Mouse (Mus musculus): Measurements from ENCODE around the gene Dennd4b. TPM values are rescaled to one million over a fixed set of nuclear protein-coding genes. Genes with fewer than 3 reads are reported as not detected.
"Not testable (repeated sequence)": the region's sequence is repeated elsewhere in the genome, so short reads cannot be mapped to it uniquely, and the experiment has no call there.

Gene Dennd4b
- total RNA-seq, 1 experiment from 2014 or later: 14.9 TPM

- no peak for ATAC-seq (replicated peaks; ENCODE audit: low read depth, poor library complexity, severe bottlenecking)
Observed at GRCm38 (mm10) chr3:90275286-90275685, 10.3 kb downstream of the Dennd4b start.

- no peak for ATAC-seq (replicated peaks; ENCODE audit: low read depth, poor library complexity, severe bottlenecking)
Observed at GRCm38 (mm10) chr3:90276858-90277257, 11.9 kb downstream of the Dennd4b start.

- no peak for ATAC-seq (replicated peaks; ENCODE audit: low read depth, poor library complexity, severe bottlenecking)
Observed at GRCm38 (mm10) chr3:90277793-90278192, 12.8 kb downstream of the Dennd4b start.

- no peak for ATAC-seq (replicated peaks; ENCODE audit: low read depth, poor library complexity, severe bottlenecking)
Observed at GRCm38 (mm10) chr3:90278211-90278610, 13.2 kb downstream of the Dennd4b start.

GRCm38 (mm10) chr3:90279216-90279615 is 14.2 kb downstream of the Dennd4b start:
- no peak for ATAC-seq (replicated peaks; ENCODE audit: low read depth, poor library complexity, severe bottlenecking)

- ATAC-seq (replicated peaks; ENCODE audit: low read depth, poor library complexity, severe bottlenecking): no peak
Observed at GRCm38 (mm10) chr3:90279743-90280142, 14.8 kb downstream of the Dennd4b start.

GRCm38 (mm10) chr3:90280708-90281107 is 15.7 kb downstream of the Dennd4b start:
- no peak for ATAC-seq (replicated peaks; ENCODE audit: low read depth, poor library complexity, severe bottlenecking)

GRCm38 (mm10) chr3:90284150-90284549 is 19.2 kb downstream of the Dennd4b start:
- no peak for ATAC-seq (replicated peaks; ENCODE audit: low read depth, poor library complexity, severe bottlenecking)

- ATAC-seq (replicated peaks; ENCODE audit: low read depth, poor library complexity, severe bottlenecking): not testable (repeated sequence)
Observed at GRCm38 (mm10) chr3:90289403-90289802, 24.4 kb downstream of the Dennd4b start.

GRCm38 (mm10) chr3:90290602-90291001 is 25.6 kb downstream of the Dennd4b start:
- ATAC-seq (replicated peaks; ENCODE audit: low read depth, poor library complexity, severe bottlenecking): no peak

- no peak for ATAC-seq (replicated peaks; ENCODE audit: low read depth, poor library complexity, severe bottlenecking)
Observed at GRCm38 (mm10) chr3:90291982-90292344, 27.0 kb downstream of the Dennd4b start.

GRCm38 (mm10) chr3:90292345-90293275 is 27.6 kb downstream of the Dennd4b start, which contains the start of gene Gatad2b:
Gene Gatad2b, plus strand, starts transcription at chr3:90293178.
- peak; percentile 97 for ATAC-seq (replicated peaks; ENCODE audit: low read depth, poor library complexity, severe bottlenecking)

GRCm38 (mm10) chr3:90293352-90294063 is 28.5 kb downstream of the Dennd4b start:
- peak; percentile 15; the same call in 1 of the 2 replicates for ATAC-seq (replicated peaks; ENCODE audit: low read depth, poor library complexity, severe bottlenecking)

- ATAC-seq (replicated peaks; ENCODE audit: low read depth, poor library complexity, severe bottlenecking): no peak
Observed at GRCm38 (mm10) chr3:90294064-90294440, 29.1 kb downstream of the Dennd4b start.

- no peak for ATAC-seq (replicated peaks; ENCODE audit: low read depth, poor library complexity, severe bottlenecking)
Observed at GRCm38 (mm10) chr3:90294651-90295050, 29.7 kb downstream of the Dennd4b start.

GRCm38 (mm10) chr3:90305801-90306200 is 40.8 kb downstream of the Dennd4b start:
- ATAC-seq (replicated peaks; ENCODE audit: low read depth, poor library complexity, severe bottlenecking): no peak

- no peak for ATAC-seq (replicated peaks; ENCODE audit: low read depth, poor library complexity, severe bottlenecking)
Observed at GRCm38 (mm10) chr3:90309589-90309988, 44.6 kb downstream of the Dennd4b start.

- ATAC-seq (replicated peaks; ENCODE audit: low read depth, poor library complexity, severe bottlenecking): peak; percentile 73
Observed at GRCm38 (mm10) chr3:90313367-90313766, 48.4 kb downstream of the Dennd4b start.

- ATAC-seq (replicated peaks; ENCODE audit: low read depth, poor library complexity, severe bottlenecking): no peak
Observed at GRCm38 (mm10) chr3:90314241-90314640, 49.3 kb downstream of the Dennd4b start.

- peak; percentile 50 for ATAC-seq (replicated peaks; ENCODE audit: low read depth, poor library complexity, severe bottlenecking)
Observed at GRCm38 (mm10) chr3:90322289-90322688, 57.3 kb downstream of the Dennd4b start.

GRCm38 (mm10) chr3:90323119-90323518 is 58.1 kb downstream of the Dennd4b start:
- ATAC-seq (replicated peaks; ENCODE audit: low read depth, poor library complexity, severe bottlenecking): peak; percentile 72
